Mouse (Mus musculus) liver, adult 2 months (tissue): Measurements from ENCODE around the gene A930018P22Rik.

Experiments used
- CTCF ChIP-seq: fragments of 200-500 bp; IDR thresholded peaks from 2 replicates; pipeline ENCODE4 v1.5.1; 2011; ENCODE audit warnings: low read depth, low read length, control low read depth
- POLR2A ChIP-seq: fragments of 200-500 bp; IDR thresholded peaks from 2 replicates; pipeline ENCODE4 v1.6.1; 2011; ENCODE audit warnings: low read length, control low read depth; ENCODE audit not compliant: insufficient read depth; ENCODE audit errors: extremely low read depth

- TF ChIP-seq POLR2A (no peak), CTCF (no peak)
Measured at GRCm38 (mm10) chr2:104109528-104109927, 13.0 kb upstream of the A930018P22Rik start.
